Mouse (Mus musculus) common myeloid progenitor, adult 5-6 weeks (primary cell): ENCODE data around the gene Sstr5. TPM values are rescaled to one million over a fixed set of nuclear protein-coding genes. Genes with fewer than 3 reads are reported as not detected.
A peak's percentile ranks its signal among the peaks of the same experiment; 100 is the strongest.

Experiments used
- ATAC-seq: replicated peaks from 2 replicates; pipeline ENCODE4 v1.8.0; 2016; ENCODE audit warnings: low read depth, mild to moderate bottlenecking, moderate TSS enrichment, inconsistent platforms; ENCODE audit not compliant: poor library complexity, severe bottlenecking
- total RNA-seq: library from RNA; stranded (forward); fragments of 200-1000, 187-1606 nt; gene quantifications from 2 replicates; pipeline ENCODE4 v1.2.3, GENCODE M21; 2017

Gene Sstr5
- total RNA-seq: not detected in 2 replicates

DNA sequence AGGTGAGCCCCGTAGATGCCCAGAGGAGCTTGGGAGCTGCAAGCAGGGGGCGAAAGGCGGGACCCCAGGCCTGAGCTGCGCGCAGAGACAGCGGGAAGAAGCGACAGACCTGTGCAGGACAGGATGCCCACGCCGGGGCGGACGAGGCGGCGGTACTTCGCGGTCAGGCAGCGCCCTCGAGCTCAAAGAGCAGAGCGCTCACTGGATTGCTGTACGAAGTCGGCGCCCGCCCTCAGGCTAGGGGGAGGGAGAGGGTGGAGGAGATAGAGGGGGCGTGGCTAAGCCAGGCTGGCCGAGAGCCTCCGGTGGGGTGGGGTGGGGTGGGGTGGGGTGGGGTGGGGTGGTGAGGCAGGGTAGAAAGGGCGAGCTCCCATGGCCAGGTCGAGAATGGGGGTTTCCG lies at the start of gene Sstr5:
Gene Sstr5, minus strand, starts transcription at position 276 of the 400 bp plus-strand sequence.
- ATAC-seq: 0 out of 2 replicates have a peak, but pooled peaks have one; percentile 39

DNA sequence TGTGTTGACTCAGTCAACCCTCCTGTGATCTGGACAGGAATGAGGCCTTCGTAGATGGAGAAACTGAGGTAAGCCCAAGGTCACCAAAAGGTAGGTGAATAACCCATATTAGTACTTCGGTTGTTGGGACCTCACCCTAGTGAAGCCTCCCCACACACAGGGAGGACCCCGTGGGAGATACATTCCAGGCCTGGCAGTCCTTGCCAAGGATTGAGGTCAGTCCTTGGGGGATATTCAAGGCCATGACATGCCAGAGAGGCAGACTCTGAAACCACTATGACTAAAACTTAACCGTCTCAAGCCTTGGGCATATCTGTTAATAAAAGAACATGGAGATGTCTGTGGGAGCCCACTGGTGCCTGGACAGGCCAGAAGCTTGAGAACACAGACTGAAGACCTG lies 44.7 kb upstream of the Sstr5 start:
- ATAC-seq: no peak

DNA sequence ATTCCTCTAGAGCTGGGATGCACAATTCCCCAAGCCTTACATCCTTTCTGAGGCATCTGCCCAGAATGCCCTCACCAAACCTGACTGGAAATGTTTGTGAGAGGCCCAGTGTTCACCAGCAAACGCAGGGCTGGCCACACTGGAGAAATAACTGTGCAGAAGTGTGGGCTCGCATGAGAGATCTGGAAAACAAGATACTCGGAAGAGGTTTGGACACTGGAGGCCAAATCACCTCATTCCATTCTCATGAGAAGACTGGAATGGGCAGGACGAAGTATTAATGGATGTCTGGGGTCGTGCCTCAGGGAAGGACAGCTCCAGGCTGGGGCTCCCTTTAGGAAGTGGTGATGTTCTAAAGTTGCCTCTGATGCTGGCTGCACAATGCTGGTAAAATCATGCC lies 43.6 kb upstream of the Sstr5 start:
- ATAC-seq: no peak

DNA sequence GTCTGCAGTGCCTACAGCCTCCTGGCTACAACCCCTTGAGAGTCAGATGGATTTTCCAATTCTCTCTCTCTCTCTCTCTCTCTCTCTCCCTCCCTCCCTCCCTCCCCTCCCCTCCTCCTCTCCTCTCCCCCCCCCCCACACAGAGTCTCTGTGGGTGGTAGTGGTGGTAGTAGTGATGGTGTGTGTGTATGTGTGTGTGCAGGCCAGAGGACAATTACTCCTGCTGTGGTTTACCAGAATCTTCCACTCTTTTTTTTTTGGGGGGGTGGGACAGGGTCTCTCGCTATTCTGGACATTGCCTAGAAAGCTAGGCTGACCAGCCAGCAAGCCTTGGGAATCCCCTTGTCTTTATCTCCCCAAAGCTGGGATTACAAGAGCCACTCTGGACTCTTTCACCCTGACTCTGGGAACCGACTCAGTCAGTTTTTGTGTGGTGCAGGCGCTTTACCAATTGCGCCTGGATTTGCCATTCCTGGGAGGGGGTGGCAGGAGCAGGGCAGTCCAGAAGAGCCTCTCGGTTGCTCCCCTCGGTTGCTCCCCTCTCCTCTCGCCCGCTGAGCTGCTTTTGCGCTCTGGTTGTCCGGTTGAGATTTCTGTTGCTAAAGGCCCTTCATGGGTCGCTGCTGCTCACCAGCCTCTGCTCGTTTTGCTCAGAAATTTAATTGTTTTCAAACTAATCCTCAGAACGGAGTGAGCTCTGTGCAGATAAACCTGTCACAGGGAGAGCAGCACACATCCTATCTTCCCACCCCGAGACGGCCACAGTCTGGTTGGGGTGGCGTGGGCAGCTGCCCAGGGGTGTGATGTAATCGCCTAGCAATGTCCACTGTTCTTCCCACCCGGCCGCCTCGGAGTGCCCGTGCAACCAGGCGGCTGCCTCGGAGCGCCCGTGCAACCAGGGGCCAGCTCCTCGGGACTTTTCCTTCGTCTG lies 42.1 kb upstream of the Sstr5 start:
- ATAC-seq: no peak

GRCm38 (mm10) chr17:25530357-25531022 lies 33.4 kb upstream of the Sstr5 start:
- no peak for ATAC-seq

DNA sequence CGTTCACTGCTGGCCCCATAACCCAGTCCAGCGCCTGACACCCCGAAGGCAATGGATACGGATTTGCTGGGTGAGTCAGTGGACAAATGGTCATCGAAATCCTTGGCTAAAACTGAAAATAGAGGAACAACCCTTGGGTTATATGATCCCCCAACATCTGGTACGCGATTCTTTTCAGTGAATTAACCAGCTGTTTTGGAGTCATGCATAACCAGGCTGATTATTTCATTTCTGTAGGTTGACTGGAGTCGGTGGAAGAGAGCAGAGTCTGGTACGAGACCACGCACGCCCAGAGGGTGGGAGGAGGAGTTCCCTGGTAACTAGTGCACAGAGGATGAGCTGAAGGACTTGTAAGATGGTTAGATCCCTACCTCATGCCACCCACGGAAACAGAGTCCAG lies 25.0 kb upstream of the Sstr5 start:
- no peak for ATAC-seq

DNA sequence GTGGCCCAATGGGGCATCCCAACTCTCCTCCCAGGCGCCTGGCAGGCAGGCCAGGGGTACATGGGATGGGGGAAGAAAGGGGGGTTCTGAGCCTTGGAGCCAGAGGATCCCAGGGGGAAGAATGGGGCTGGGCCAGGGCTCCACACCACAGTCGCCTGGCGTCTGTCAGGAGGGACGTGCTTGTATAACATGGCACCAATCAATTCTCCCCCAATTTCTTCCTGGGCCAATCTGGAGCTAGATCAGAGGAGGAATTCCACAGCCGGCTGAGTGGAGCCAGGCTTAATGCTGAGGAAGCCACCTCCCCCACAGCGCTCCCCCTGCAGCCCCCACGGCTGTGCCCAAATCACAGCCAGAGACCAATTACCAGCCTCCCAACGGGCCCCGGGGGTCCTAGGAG lies 23.4 kb upstream of the Sstr5 start:
- no peak for ATAC-seq

DNA sequence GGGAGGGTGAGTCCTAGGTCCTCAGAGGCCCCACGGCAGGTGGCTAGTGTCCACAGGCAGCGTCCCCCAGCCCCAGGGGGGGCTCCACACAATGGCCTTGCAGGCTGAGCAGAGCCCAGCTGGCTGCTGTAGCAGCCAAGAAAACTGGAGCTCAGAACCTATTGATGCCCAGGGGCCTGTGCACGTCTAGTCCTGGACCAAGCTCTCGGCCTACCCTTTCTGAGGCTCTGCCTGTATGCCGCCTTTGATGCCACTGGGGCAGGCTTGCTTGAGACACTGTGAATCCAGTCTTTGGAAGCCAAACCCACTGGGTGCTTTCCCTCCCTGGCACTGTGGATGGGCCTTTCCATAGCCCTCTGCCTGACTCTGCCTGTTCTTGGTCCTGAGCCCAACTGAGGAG lies 22.4 kb upstream of the Sstr5 start:
- no peak for ATAC-seq

- no peak for ATAC-seq
Observed at GRCm38 (mm10) chr17:25518144-25518543, 21.1 kb upstream of the Sstr5 start.

GRCm38 (mm10) chr17:25516315-25516714 lies 19.2 kb upstream of the Sstr5 start:
- ATAC-seq: no peak

GRCm38 (mm10) chr17:25514055-25514454 lies 17.0 kb upstream of the Sstr5 start:
- ATAC-seq: no peak

DNA sequence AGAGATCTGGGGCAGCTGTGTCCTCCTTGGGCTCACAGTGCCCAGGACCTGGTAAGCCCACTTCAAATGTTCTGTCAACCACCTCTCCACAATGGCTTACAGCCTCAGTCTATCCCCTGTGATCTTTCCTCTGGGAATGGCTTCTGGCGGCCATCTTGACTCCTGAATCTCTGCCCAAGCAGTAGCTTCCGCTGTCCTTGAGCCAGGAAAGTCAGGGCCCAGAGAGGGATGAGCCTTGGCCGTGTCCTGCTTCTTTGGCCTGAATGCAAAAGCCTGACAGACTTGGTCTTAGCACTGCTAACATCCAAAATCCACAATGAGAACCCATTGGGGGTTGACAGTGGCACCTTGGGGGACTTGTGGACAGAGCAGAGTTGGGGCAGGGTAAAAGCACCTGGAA lies 14.8 kb upstream of the Sstr5 start:
- ATAC-seq: no peak

GRCm38 (mm10) chr17:25510074-25510830 lies 13.2 kb upstream of the Sstr5 start:
- ATAC-seq: no peak

- no peak for ATAC-seq
Observed at GRCm38 (mm10) chr17:25508860-25509577, 11.9 kb upstream of the Sstr5 start.

DNA sequence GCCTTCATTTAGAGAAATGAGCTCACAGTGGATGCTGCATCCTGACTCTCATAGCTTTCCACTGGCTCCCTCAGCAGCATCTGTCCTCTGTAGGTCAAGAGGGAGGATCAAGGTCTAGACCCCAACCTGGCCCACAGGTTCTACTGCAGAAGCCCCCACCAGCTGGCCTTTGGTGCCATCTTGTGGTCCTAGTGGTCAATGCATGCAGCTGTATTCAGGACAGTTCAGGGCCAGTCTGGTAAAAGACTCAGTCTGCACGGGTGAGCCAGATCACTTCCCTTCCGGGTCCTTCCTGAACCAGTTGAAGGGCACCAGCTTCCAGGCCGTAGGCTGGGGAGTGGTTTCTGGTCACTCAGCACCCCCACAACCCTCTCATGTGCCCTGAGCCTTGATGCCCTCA lies 10.7 kb upstream of the Sstr5 start:
- peak; percentile 60; the same call in 1 of the 2 replicates for ATAC-seq

DNA sequence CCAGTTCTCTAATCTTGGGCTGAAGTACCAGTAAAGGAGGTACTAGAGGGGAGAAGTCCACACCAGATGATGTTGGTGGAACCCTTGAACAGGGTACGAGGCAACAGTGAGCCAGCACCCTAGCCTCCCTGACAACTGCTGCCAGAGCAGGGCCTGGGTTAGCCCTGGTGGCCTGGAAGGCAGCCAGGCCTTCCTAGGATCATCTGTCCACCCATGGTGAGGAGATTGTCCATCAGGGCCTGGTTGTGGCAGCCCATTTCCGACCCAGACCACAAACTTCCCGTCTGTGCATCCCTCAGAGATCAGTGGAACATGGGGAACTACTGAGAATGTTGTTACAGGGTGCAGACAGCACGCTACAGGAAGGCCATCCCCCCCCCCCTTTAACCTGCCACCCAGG lies 5.5 kb upstream of the Sstr5 start:
- ATAC-seq: peak; percentile 73

GRCm38 (mm10) chr17:25482092-25482491 lies 15.0 kb downstream of the Sstr5 start:
- no peak for ATAC-seq

- no peak for ATAC-seq
Observed at GRCm38 (mm10) chr17:25480820-25481219, 16.3 kb downstream of the Sstr5 start.

DNA sequence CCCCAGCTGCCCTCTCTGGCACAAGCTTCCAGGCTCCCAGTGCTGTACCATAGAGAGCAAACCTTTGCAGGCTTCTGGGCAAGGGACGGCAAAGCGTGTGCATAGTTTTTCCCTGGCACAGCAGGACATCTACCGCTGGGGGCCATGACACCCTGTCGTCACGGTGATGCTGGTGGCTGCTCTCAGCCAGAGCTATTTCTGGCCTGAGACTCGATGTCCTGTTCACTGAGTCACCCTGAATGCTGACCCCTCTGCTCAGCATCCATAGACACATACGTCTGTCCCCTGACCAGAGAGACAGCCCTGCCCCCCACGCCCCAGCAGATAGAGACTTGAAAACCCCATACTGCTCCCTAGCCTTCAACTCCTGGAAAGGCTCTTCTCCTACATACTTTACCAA lies 16.9 kb downstream of the Sstr5 start:
- no peak for ATAC-seq
